Mouse (Mus musculus) kidney, embryonic 15.5 days (tissue): Measurements from ENCODE around the gene Msn. TPM values are rescaled to one million over a fixed set of nuclear protein-coding genes. Genes with fewer than 3 reads are reported as not detected.
"Not testable (repeated sequence)": the region's sequence is repeated elsewhere in the genome, so short reads cannot be mapped to it uniquely, and the experiment has no call there.

Source experiments
- ATAC-seq: fragments of 200-750 bp; cut with Nextera tagmentation; replicated peaks from 2 replicates; pipeline ENCODE4 v1.8.0; 2017; ENCODE audit warnings: moderate TSS enrichment; ENCODE audit not compliant: low FRiP score
- H3K27ac ChIP-seq: fragments of 300-500 bp; sonication (generic); 2 replicates; pipeline ENCODE4 v1.5.1; 2015; ENCODE audit warnings: mild to moderate bottlenecking, inconsistent platforms
- H3K27me3 ChIP-seq: fragments of 300-500 bp; sonication (generic); 2 replicates; pipeline ENCODE4 v1.6.1; 2015; ENCODE audit warnings: inconsistent platforms
- H3K36me3 ChIP-seq: fragments of 300-500 bp; sonication (generic); 2 replicates; pipeline ENCODE4 v1.6.1; 2015; ENCODE audit warnings: inconsistent platforms
- H3K4me1 ChIP-seq: fragments of 300-500 bp; sonication (generic); 2 replicates; pipeline ENCODE4 v1.6.1; 2015; ENCODE audit warnings: inconsistent platforms
- H3K4me2 ChIP-seq: fragments of 300-500 bp; sonication (generic); 2 replicates; pipeline ENCODE4 v1.6.1; 2015; ENCODE audit warnings: moderate library complexity, mild to moderate bottlenecking, inconsistent platforms
- H3K4me3 ChIP-seq: fragments of 300-500 bp; sonication (generic); replicated peaks from 2 replicates; pipeline ENCODE4 v1.5.1; 2015; ENCODE audit warnings: mild to moderate bottlenecking, inconsistent platforms
- H3K9ac ChIP-seq: fragments of 300-500 bp; sonication (generic); 2 replicates; pipeline ENCODE4 v1.6.1; 2015; ENCODE audit warnings: mild to moderate bottlenecking, inconsistent platforms
- H3K9me3 ChIP-seq: fragments of 300-500 bp; sonication (generic); replicated peaks from 2 replicates; pipeline ENCODE4 v1.6.1; 2016; ENCODE audit warnings: inconsistent platforms
- WGBS: fragments of 180-500 bp; shearing (Covaris S2); methylation state at CpG from one replicate; pipeline ENCODE4 v1.1.7; 2015; ENCODE audit warnings: mixed read lengths; 5-methylcytosine and 5-hydroxymethylcytosine counted together
- polyA plus RNA-seq: library from polyadenylated mRNA; unstranded; fragments of >200 nt; fragmentation: Nextera tagmentation; extraction: Ambion mirVana; gene quantifications from 2 replicates; pipeline ENCODE4 v1.2.1, GENCODE M21; 2015

Msn gene
- polyA plus RNA-seq, 1 experiment from 2014 or later, result 132 TPM

- Histone ChIP-seq H3K4me2 (no peak overlapping the region), H3K4me3 (no peak overlapping the region), H3K36me3 (peaks cover 19% of the 10 kb centered on the region; the same call in 1 of the 2 replicates), H3K9ac (no peak overlapping the region), H3K4me1 (no peaks in the 10 kb centered on the region), H3K27me3 (no peaks in the 10 kb centered on the region; the same call in 1 of the 2 replicates), H3K27ac (no peak overlapping the region), H3K9me3 (no peaks in the 10 kb centered on the region)
- ATAC-seq, result no peak
- WGBS, result 84% methylated on average over 3 of the region's 3 CpGs
These were observed 57.5 kb downstream of the Msn start for GRCm38 (mm10) chrX:96153362-96153761.

GRCm38 (mm10) chrX:96157936-96158335, 62.1 kb downstream of the Msn start:
- peaks cover 3% of the 10 kb centered on the region; the same call in 1 of the 2 replicates for H3K27me3 ChIP-seq
- no peak overlapping the region for H3K4me2 ChIP-seq
- H3K9me3 ChIP-seq, result no peaks in the 10 kb centered on the region
- ATAC-seq, result no peak
- peaks cover 19% of the 10 kb centered on the region for H3K36me3 ChIP-seq
- H3K4me3 ChIP-seq, result no peak overlapping the region
- H3K4me1 ChIP-seq, result no peaks in the 10 kb centered on the region
- no peak overlapping the region for H3K9ac ChIP-seq
- no peak overlapping the region for H3K27ac ChIP-seq
- 98% methylated on average over 3 of the region's 3 CpGs for WGBS

- H3K4me1 ChIP-seq, result no peaks in the 10 kb centered on the region
- H3K4me2 ChIP-seq, result no peak overlapping the region
- no peak overlapping the region for H3K4me3 ChIP-seq
- H3K9ac ChIP-seq, result no peak overlapping the region
- peaks cover 3% of the 10 kb centered on the region; the same call in 1 of the 2 replicates for H3K27me3 ChIP-seq
- WGBS, result 87% methylated on average over 2 of the region's 2 CpGs
- H3K27ac ChIP-seq, result no peak overlapping the region
- no peak for ATAC-seq
- no peaks in the 10 kb centered on the region for H3K9me3 ChIP-seq
- peaks cover 33% of the 10 kb centered on the region for H3K36me3 ChIP-seq
These were observed 66.7 kb downstream of the Msn start for GRCm38 (mm10) chrX:96162571-96162970.

- Histone ChIP-seq H3K9me3 (no peaks in the 10 kb centered on the region), H3K4me1 (no peaks in the 10 kb centered on the region), H3K4me3 (no peak overlapping the region), H3K27me3 (0 out of 2 replicates have a peak, but pooled peaks cover 11% of the 10 kb centered on the region), H3K27ac (no peak overlapping the region), H3K4me2 (no peak overlapping the region), H3K9ac (no peak overlapping the region), H3K36me3 (0 out of 2 replicates have a peak, but pooled peaks cover under 1% of the 10 kb centered on the region)
- ATAC-seq, result no peak
- 90% methylated on average over 2 of the region's 2 CpGs for WGBS
These were observed 76.0 kb downstream of the Msn start for GRCm38 (mm10) chrX:96171645-96172388.

- Histone ChIP-seq H3K36me3 (no peaks in the 10 kb centered on the region), H3K4me2 (no peak overlapping the region), H3K9ac (no peak overlapping the region), H3K27me3 (peaks cover 8% of the 10 kb centered on the region; the same call in 1 of the 2 replicates), H3K9me3 (no peaks in the 10 kb centered on the region), H3K4me1 (no peaks in the 10 kb centered on the region), H3K27ac (no peak overlapping the region), H3K4me3 (no peak overlapping the region)
- ATAC-seq, result no peak
- WGBS, result 5% methylated on average over 1 of the region's 1 CpGs
These were observed 82.6 kb downstream of the Msn start for GRCm38 (mm10) chrX:96178437-96178836.

- no peaks in the 10 kb centered on the region for H3K36me3 ChIP-seq
- no peaks in the 10 kb centered on the region for H3K4me1 ChIP-seq
- H3K4me3 ChIP-seq, result no peak overlapping the region
- no peak overlapping the region for H3K27ac ChIP-seq
- 61% methylated on average over 5 of the region's 5 CpGs for WGBS
- H3K9me3 ChIP-seq, result no peaks in the 10 kb centered on the region
- H3K9ac ChIP-seq, result no peak overlapping the region
- peaks cover 2% of the 10 kb centered on the region; the same call in 1 of the 2 replicates for H3K27me3 ChIP-seq
- H3K4me2 ChIP-seq, result no peak overlapping the region
- ATAC-seq, result no peak
These were observed 88.4 kb downstream of the Msn start for GRCm38 (mm10) chrX:96184100-96184732.

GRCm38 (mm10) chrX:96205143-96205542, 109.3 kb downstream of the Msn start:
- 89% methylated on average over 3 of the region's 3 CpGs for WGBS
- H3K4me3 ChIP-seq, H3K9ac ChIP-seq, ATAC-seq, H3K4me2 ChIP-seq, H3K27me3 ChIP-seq, H3K27ac ChIP-seq, H3K36me3 ChIP-seq, H3K9me3 ChIP-seq, H3K4me1 ChIP-seq: not testable (repeated sequence)

GRCm38 (mm10) chrX:96206872-96207271, 111.0 kb downstream of the Msn start:
- H3K27me3 ChIP-seq, result peaks cover 7% of the 10 kb centered on the region; the same call in 1 of the 2 replicates
- no peaks in the 10 kb centered on the region for H3K36me3 ChIP-seq
- ATAC-seq, result no peak
- no peak overlapping the region for H3K27ac ChIP-seq
- 33% methylated on average over 1 of the region's 1 CpGs for WGBS
- H3K4me2 ChIP-seq, result no peak overlapping the region
- H3K4me3 ChIP-seq, result no peak overlapping the region
- no peak overlapping the region for H3K9ac ChIP-seq
- H3K9me3 ChIP-seq, result no peaks in the 10 kb centered on the region
- H3K4me1 ChIP-seq, result no peaks in the 10 kb centered on the region

- Histone ChIP-seq H3K27me3 (0 out of 2 replicates have a peak, but pooled peaks cover 2% of the 10 kb centered on the region), H3K4me3 (no peak overlapping the region), H3K9ac (no peak overlapping the region), H3K36me3 (no peaks in the 10 kb centered on the region), H3K4me1 (no peaks in the 10 kb centered on the region), H3K27ac (no peak overlapping the region), H3K4me2 (no peak overlapping the region), H3K9me3 (no peaks in the 10 kb centered on the region)
- 72% methylated on average over 1 of the region's 1 CpGs for WGBS
- no peak for ATAC-seq
These were observed 122.2 kb downstream of the Msn start for GRCm38 (mm10) chrX:96218088-96218487.

Other genes starting within 250 kb of the Msn start
- 64.1 TPM in 2 replicates for gene Las1l, start 139.1 kb upstream of the Msn start, polyA plus RNA-seq
- gene Vsig4, start 197.4 kb downstream of the Msn start, polyA plus RNA-seq, result not detected in 2 replicates